Mouse (Mus musculus): ENCODE results near the gene Ccnb1ip1.
"Not testable (repeated sequence)": the region's sequence is repeated elsewhere in the genome, so short reads cannot be mapped to it uniquely, and the experiment has no call there.

The Ccnb1ip1 gene

DNA sequence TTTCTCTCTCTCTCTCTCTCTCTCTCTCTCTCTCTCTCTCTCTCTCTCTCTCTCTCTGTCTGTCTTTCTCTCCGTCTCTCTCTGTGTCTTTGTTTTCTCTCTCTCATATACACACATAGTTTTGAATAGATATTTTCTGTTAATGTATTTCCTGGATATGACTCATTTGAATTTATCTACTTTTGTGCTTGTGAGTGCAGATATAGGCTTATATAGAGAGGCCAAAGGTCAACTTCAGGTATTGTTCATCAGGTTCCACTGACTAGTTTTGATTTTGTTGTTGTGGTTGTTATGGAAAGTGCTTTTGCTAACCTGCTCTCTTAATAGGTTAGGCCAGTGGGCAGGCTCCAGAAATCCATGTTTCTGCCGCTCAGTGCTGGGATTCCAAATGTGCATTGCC is 5.5 kb upstream of the Ccnb1ip1 start:
- TF ChIP-seq POU5F1 (IDR thresholded peaks at IDR 0.05; ENCODE audit: borderline replicate concordance, low read length): no peak
- no peak for TF ChIP-seq CTCF (conservative IDR thresholded peaks at IDR 0.05; ENCODE audit: low read length)
- no peak for TF ChIP-seq NANOG (IDR thresholded peaks at IDR 0.05; ENCODE audit: borderline replicate concordance, low read length)
- Histone ChIP-seq H3K4me3 (replicated peaks; ENCODE audit: low read length) (no peak overlapping the region), H3K36me3 (ENCODE audit: insufficient read depth, low read length) (peaks cover 81% of the 10 kb centered on the region), H3K9me3 (ENCODE audit: low read length) (no peaks in the 10 kb centered on the region), H3K27me3 (ENCODE audit: insufficient read depth, low read length) (no peaks in the 10 kb centered on the region), H3K4me1 (replicated peaks; ENCODE audit: low read depth, low read length) (peaks cover 19% of the 10 kb centered on the region)

DNA sequence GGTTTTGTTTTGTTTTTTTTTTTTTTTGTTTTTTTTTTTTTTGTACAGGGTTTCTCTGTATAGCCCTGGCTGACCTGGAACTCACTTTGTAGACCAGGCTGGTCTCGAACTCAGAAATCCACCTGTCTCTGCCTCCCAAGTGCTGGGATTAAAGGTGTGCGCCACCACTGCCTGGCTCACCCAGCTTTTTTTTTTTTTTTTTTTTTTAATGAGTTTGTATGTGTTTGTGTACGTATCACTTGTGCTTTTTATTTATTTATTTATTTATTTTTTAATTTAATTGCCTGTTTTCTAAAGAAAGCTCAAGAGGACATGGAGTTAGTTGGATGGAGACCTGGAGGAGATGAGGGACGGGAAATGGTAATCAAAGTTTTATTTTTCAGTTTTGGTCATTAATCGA is 1.1 kb downstream of the Ccnb1ip1 start:
- H3K4me1 ChIP-seq (replicated peaks; ENCODE audit: low read depth, low read length): peaks cover 36% of the 10 kb centered on the region
- H3K36me3 ChIP-seq (ENCODE audit: insufficient read depth, low read length): peaks cover 48% of the 10 kb centered on the region
- peak overlapping the region; percentile 49 for H3K4me3 ChIP-seq (replicated peaks; ENCODE audit: low read length)
- H3K27me3 ChIP-seq (ENCODE audit: insufficient read depth, low read length); H3K9me3 ChIP-seq (ENCODE audit: low read length): not testable (repeated sequence)

- Histone ChIP-seq H3K4me3 (replicated peaks; ENCODE audit: low read length) (peak overlapping the region; percentile 90), H3K27me3 (ENCODE audit: insufficient read depth, low read length) (no peaks in the 10 kb centered on the region), H3K36me3 (ENCODE audit: insufficient read depth, low read length) (peaks cover 52% of the 10 kb centered on the region), H3K9me3 (ENCODE audit: low read length) (no peaks in the 10 kb centered on the region), H3K4me1 (replicated peaks; ENCODE audit: low read depth, low read length) (peaks cover 44% of the 10 kb centered on the region)
- no peak for TF ChIP-seq CTCF (conservative IDR thresholded peaks at IDR 0.05; ENCODE audit: low read length)
Observed at GRCm38 (mm10) chr14:50804683-50805082, 2.8 kb downstream of the Ccnb1ip1 start.

DNA sequence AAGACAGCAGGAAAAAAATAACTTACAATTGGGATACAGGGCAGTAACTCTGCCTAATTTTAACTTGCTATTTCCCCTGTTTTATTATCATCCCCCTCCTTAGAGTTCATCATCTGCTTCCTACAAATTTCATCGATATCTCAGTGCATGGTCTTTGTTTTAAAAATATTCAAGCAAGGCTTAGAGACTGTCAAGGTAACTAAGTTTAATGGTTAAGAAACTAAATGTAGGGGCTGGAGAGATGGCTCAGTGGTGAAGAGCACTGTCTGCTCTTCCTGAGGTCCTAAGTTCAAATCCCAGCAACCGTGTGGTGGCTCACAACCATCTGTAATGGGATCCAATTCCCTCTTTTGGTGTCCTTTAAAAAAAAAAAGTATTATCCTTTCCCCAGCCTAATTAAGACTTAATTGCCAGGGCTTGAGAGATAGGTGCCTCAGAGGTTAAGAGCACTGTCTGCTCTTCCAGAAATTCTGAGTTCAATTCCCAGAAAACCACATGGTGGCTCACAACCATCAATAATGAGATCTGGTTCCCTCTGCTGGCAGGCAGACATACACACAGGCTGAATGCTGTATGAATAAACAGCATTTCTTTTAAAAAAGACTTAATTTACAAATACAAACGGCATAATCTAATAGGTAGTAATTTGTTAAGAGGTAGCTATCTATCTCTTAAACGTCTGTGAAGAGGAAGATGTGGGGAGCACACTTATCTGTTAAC is 4.5 kb downstream of the Ccnb1ip1 start:
- no peaks in the 10 kb centered on the region for H3K27me3 ChIP-seq (ENCODE audit: insufficient read depth, low read length)
- H3K36me3 ChIP-seq (ENCODE audit: insufficient read depth, low read length): peaks cover 66% of the 10 kb centered on the region
- no peak for TF ChIP-seq POU5F1 (IDR thresholded peaks at IDR 0.05; ENCODE audit: borderline replicate concordance, low read length)
- no peak for TF ChIP-seq NANOG (IDR thresholded peaks at IDR 0.05; ENCODE audit: borderline replicate concordance, low read length)
- TF ChIP-seq CTCF (conservative IDR thresholded peaks at IDR 0.05; ENCODE audit: low read length): peak; percentile 53
- peak overlapping the region; percentile 90 for H3K4me3 ChIP-seq (replicated peaks; ENCODE audit: low read length)
- no peaks in the 10 kb centered on the region for H3K9me3 ChIP-seq (ENCODE audit: low read length)
- H3K4me1 ChIP-seq (replicated peaks; ENCODE audit: low read depth, low read length): peaks cover 48% of the 10 kb centered on the region

- TF ChIP-seq POU5F1 (IDR thresholded peaks at IDR 0.05; ENCODE audit: borderline replicate concordance, low read length) (no peak), CTCF (conservative IDR thresholded peaks at IDR 0.05; ENCODE audit: low read length) (no peak), NANOG (IDR thresholded peaks at IDR 0.05; ENCODE audit: borderline replicate concordance, low read length) (no peak)
- Histone ChIP-seq H3K27me3 (ENCODE audit: insufficient read depth, low read length) (no peaks in the 10 kb centered on the region), H3K4me3 (replicated peaks; ENCODE audit: low read length) (peak overlapping the region; percentile 90), H3K4me1 (replicated peaks; ENCODE audit: low read depth, low read length) (peaks cover 51% of the 10 kb centered on the region), H3K9me3 (ENCODE audit: low read length) (no peaks in the 10 kb centered on the region), H3K36me3 (ENCODE audit: insufficient read depth, low read length) (peaks cover 70% of the 10 kb centered on the region)
Observed at GRCm38 (mm10) chr14:50802441-50802840, 5.1 kb downstream of the Ccnb1ip1 start.

DNA sequence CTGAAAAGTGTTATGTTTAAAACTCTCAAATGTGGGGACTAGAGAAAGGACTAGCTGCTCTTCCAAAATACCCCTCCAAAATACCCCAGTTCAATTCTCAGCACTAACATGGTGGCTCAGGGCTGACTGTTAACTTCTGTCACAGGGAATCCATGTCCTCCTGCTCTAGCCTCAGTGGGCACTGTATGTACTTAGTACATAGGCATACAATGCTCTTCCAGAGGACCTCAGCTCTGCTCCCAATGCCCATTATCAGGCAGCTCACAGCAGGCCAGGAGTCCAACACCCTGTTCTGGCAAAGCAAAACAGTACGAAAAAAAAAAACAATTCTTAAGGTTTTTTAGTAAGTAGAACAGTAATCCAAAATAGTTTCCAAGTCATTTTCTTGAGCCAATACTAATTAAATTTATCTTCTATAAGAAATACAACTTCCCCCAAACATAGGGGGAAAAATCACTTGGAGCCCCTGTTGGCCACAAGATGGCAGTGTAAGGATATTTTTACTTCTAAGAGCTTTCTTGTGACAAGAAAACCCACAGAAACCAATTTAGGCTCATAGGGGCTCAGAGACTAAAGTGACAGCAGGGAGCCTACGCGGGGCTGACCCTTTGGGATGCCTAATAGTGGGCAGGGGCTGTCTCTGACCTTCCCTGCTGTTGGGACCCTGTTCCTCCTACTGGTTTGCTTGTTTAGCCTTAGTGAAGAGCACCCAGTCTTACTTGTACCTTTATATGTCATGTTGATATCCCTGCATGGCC is 7.9 kb downstream of the Ccnb1ip1 start:
- Histone ChIP-seq H3K36me3 (ENCODE audit: insufficient read depth, low read length) (peaks cover 79% of the 10 kb centered on the region), H3K4me3 (replicated peaks; ENCODE audit: low read length) (peak overlapping the region; percentile 90), H3K9me3 (ENCODE audit: low read length) (no peaks in the 10 kb centered on the region), H3K4me1 (replicated peaks; ENCODE audit: low read depth, low read length) (peaks cover 70% of the 10 kb centered on the region), H3K27me3 (ENCODE audit: insufficient read depth, low read length) (no peaks in the 10 kb centered on the region)
- TF ChIP-seq NANOG (IDR thresholded peaks at IDR 0.05; ENCODE audit: borderline replicate concordance, low read length) (no peak), CTCF (conservative IDR thresholded peaks at IDR 0.05; ENCODE audit: low read length) (peak; percentile 72), POU5F1 (IDR thresholded peaks at IDR 0.05; ENCODE audit: borderline replicate concordance, low read length) (no peak)

DNA sequence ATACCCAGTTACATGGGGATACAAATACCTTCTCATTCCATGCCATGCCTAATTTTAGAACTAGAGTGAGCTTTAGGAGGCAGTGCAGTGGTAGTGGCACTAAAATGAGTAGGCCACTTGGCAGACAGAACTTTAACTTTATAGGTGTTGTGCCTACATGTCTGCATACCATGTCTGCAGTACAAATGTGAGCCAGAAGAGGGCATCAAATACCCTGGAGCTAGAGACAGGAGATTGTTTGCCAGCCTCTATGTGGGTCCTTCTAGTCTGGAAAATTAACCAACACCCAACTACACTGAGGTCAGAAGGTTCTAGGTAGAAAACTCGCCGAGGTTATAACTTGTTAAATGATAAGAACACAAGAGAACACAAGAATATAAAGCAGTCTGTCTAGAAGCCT is 9.0 kb downstream of the Ccnb1ip1 start:
- Histone ChIP-seq H3K9me3 (ENCODE audit: low read length) (no peaks in the 10 kb centered on the region), H3K4me3 (replicated peaks; ENCODE audit: low read length) (0 out of 2 replicates have a peak overlapping the region, but pooled peaks have one; percentile 90), H3K4me1 (replicated peaks; ENCODE audit: low read depth, low read length) (peaks cover 75% of the 10 kb centered on the region), H3K36me3 (ENCODE audit: insufficient read depth, low read length) (peaks cover 72% of the 10 kb centered on the region), H3K27me3 (ENCODE audit: insufficient read depth, low read length) (no peaks in the 10 kb centered on the region)
- peak; percentile 44 for TF ChIP-seq CTCF (conservative IDR thresholded peaks at IDR 0.05; ENCODE audit: low read length)
- no peak for TF ChIP-seq POU5F1 (IDR thresholded peaks at IDR 0.05; ENCODE audit: borderline replicate concordance, low read length)

- peaks cover 71% of the 10 kb centered on the region for H3K36me3 ChIP-seq (ENCODE audit: insufficient read depth, low read length)
- 0 out of 2 replicates have a peak overlapping the region, but pooled peaks have one; percentile 81 for H3K4me3 ChIP-seq (replicated peaks; ENCODE audit: low read length)
- TF ChIP-seq POU5F1 (IDR thresholded peaks at IDR 0.05; ENCODE audit: borderline replicate concordance, low read length) (no peak), NANOG (IDR thresholded peaks at IDR 0.05; ENCODE audit: borderline replicate concordance, low read length) (0 out of 2 replicates have a peak, but pooled peaks have one; percentile 2)
- H3K27me3 ChIP-seq (ENCODE audit: insufficient read depth, low read length): no peaks in the 10 kb centered on the region
- H3K4me1 ChIP-seq (replicated peaks; ENCODE audit: low read depth, low read length): peaks cover 69% of the 10 kb centered on the region
- H3K9me3 ChIP-seq (ENCODE audit: low read length): no peaks in the 10 kb centered on the region
Observed at GRCm38 (mm10) chr14:50796464-50796863, 11.1 kb downstream of the Ccnb1ip1 start.

DNA sequence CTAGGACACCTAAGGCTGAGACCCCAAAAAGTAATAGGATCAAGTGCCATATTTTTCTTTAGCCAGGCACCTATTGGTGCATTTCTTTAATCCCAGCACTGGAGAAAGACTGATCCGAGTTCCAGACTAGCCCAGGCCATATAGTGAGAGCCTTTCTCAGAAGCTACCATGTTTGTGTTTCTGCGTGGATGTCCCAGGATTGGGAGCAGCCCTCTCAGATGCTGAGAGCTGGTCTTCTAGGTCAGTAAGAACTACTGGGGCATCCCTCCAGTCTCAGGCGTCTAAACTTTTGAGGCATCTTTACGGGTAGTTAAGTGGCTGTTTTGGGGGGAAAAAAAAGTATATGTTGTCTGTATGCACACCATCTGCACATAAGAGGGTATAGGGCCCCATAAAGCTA is 11.6 kb downstream of the Ccnb1ip1 start:
- peak overlapping the region; percentile 81 for H3K4me3 ChIP-seq (replicated peaks; ENCODE audit: low read length)
- H3K27me3 ChIP-seq (ENCODE audit: insufficient read depth, low read length): no peaks in the 10 kb centered on the region
- peaks cover 64% of the 10 kb centered on the region for H3K4me1 ChIP-seq (replicated peaks; ENCODE audit: low read depth, low read length)
- peaks cover 70% of the 10 kb centered on the region for H3K36me3 ChIP-seq (ENCODE audit: insufficient read depth, low read length)
- TF ChIP-seq NANOG (IDR thresholded peaks at IDR 0.05; ENCODE audit: borderline replicate concordance, low read length): no peak
- no peak for TF ChIP-seq CTCF (conservative IDR thresholded peaks at IDR 0.05; ENCODE audit: low read length)
- TF ChIP-seq POU5F1 (IDR thresholded peaks at IDR 0.05; ENCODE audit: borderline replicate concordance, low read length): no peak
- H3K9me3 ChIP-seq (ENCODE audit: low read length): no peaks in the 10 kb centered on the region
